30 mouse cellular contexts compared by ENCODE assay signal in the genomic region with DNA sequence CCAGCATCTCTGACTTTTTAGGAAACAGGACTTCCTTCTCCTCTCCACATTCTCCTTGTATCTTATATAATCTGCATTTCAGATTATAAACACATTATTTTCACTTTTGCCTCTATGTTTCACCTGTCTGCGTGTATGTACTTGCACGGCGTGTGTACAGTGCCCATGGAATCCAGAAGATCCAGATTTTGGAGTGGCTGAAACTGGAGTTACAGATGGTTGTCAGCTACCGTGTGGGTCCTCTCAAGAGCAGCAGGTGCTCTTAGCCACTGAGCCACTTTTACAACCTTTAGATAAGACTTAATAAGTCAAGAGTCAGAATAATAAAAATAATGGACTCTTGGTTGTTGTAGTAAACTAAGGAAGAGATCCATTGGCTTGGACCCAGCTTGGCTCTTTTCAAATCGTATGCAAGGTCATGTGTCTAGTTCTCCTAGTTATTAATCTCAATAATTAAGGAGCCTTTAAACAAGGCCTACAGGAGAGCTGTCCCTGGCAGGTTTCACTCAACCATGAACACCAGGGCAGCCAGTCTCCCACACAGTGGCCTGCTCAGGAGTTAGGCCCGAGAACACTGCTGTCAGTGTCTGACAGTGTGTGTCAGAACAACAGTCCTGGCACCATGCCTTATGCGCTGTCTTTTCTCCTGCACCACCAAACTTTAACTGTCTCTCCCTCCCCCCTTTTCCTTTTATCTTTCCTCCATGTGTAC. TPM values are rescaled to one million over a fixed set of nuclear protein-coding genes. Genes with fewer than 3 reads are reported as not detected.
DNase-seq lines count a peak whose midpoint lies in the region; ATAC-seq and TF ChIP-seq lines count a peak whose summit lies in the region.
"Had no signal": no experiment of that assay in that cellular context is flagged by ENCODE, and none has a peak within 500 bp of the region (broad histone marks: within the 10 kb centered on the region; RNA-seq: fewer than 3 reads in every experiment).

No protein-coding gene starts in this region.

- H3K27ac ChIP-seq in embryonic facial prominence, embryonic 13.5 days, result peak overlapping the region; percentile 33; the same call in 1 of the 2 replicates
- no peak overlapping the region for H3K27ac ChIP-seq in embryonic facial prominence, embryonic 10.5 days (replicated peaks)
- H3K27ac ChIP-seq in kidney, postnatal 0 days, result no peak overlapping the region
- H3K27ac ChIP-seq: gastrocnemius, adult 2 months; heart, embryonic 13.5 days; hindbrain, embryonic 14.5 days; layer of hippocampus, adult 2 months; liver, embryonic 13.5 days; midbrain, embryonic 10.5 days; midbrain, embryonic 15.5 days; neural tube, embryonic 15.5 days had no signal

- TF ChIP-seq CTCF in kidney, postnatal 0 days (IDR thresholded peaks at IDR 0.05; ENCODE audit: low read depth), result no peak

- H3K27me3 ChIP-seq in embryonic facial prominence, embryonic 13.5 days, result no peaks in the 10 kb centered on the region
- no peaks in the 10 kb centered on the region for H3K27me3 ChIP-seq in embryonic facial prominence, embryonic 10.5 days (replicated peaks; ENCODE audit: low read depth, poor library complexity, severe bottlenecking)
- no peaks in the 10 kb centered on the region for H3K27me3 ChIP-seq in kidney, postnatal 0 days (ENCODE audit: insufficient read depth, low read length)
- H3K27me3 ChIP-seq: heart, embryonic 13.5 days; liver, embryonic 13.5 days; midbrain, embryonic 15.5 days; neural tube, embryonic 15.5 days had no signal

- WGBS in embryonic facial prominence, embryonic 13.5 days, result 85% methylated on average over 7 of the region's 7 CpGs
- WGBS in embryonic facial prominence, embryonic 10.5 days, result 94% methylated on average over 7 of the region's 7 CpGs
- 57% methylated on average over 7 of the region's 7 CpGs for WGBS in kidney, postnatal 0 days

- ATAC-seq in embryonic facial prominence, embryonic 13.5 days (ENCODE audit: insufficient number of reproducible peaks, insufficient read depth, low FRiP score, low TSS enrichment, low read depth), result no peak
- ATAC-seq in kidney, postnatal 0 days (replicated peaks; ENCODE audit: low FRiP score, low read depth), result 0 out of 2 replicates have a peak, but pooled peaks have one; percentile 49
- ATAC-seq: forebrain, embryonic 16.5 days; midbrain, embryonic 15.5 days had no signal

- no peak overlapping the region for H3K4me3 ChIP-seq in embryonic facial prominence, embryonic 13.5 days
- H3K4me3 ChIP-seq in embryonic facial prominence, embryonic 10.5 days, result no peak overlapping the region
- H3K4me3 ChIP-seq in kidney, postnatal 0 days (replicated peaks; ENCODE audit: low read depth, low read length), result no peak overlapping the region
- H3K4me3 ChIP-seq: erythroblast, embryonic 14.5 days; gastrocnemius, adult 2 months; heart, embryonic 13.5 days; layer of hippocampus, adult 2 months; liver, embryonic 13.5 days; midbrain, embryonic 10.5 days; midbrain, embryonic 15.5 days; neural tube, embryonic 15.5 days had no signal

- H3K36me3 ChIP-seq in embryonic facial prominence, embryonic 13.5 days, result peaks cover 94% of the 10 kb centered on the region
- H3K36me3 ChIP-seq in embryonic facial prominence, embryonic 10.5 days (replicated peaks), result peaks cover 99% of the 10 kb centered on the region
- peaks cover 52% of the 10 kb centered on the region for H3K36me3 ChIP-seq in kidney, postnatal 0 days (ENCODE audit: insufficient read depth, low read length)

- H3K4me1 ChIP-seq in embryonic facial prominence, embryonic 13.5 days, result 0 out of 2 replicates have a peak, but pooled peaks cover under 1% of the 10 kb centered on the region
- H3K4me1 ChIP-seq in embryonic facial prominence, embryonic 10.5 days, result no peaks in the 10 kb centered on the region
- no peaks in the 10 kb centered on the region for H3K4me1 ChIP-seq in kidney, postnatal 0 days (replicated peaks; ENCODE audit: insufficient read depth, low read length)
- H3K4me1 ChIP-seq: midbrain, embryonic 10.5 days; midbrain, embryonic 15.5 days; neural tube, embryonic 15.5 days had no signal

- no peak overlapping the region for H3K9ac ChIP-seq in embryonic facial prominence, embryonic 13.5 days
- H3K9ac ChIP-seq in kidney, postnatal 0 days (ENCODE audit: low read depth, low read length), result no peak overlapping the region
- H3K9ac ChIP-seq: heart, embryonic 13.5 days; hindbrain, embryonic 14.5 days; liver, embryonic 13.5 days; midbrain, embryonic 15.5 days; neural tube, embryonic 15.5 days had no signal

- DNase-seq in embryonic facial prominence, embryonic 10.5 days (ENCODE audit: low spot score), result no peak
- DNase-seq in kidney, postnatal 0 days (ENCODE audit: low spot score), result no peak
- no peak for DNase-seq in kidney, adult 9 months
- peak; percentile 33 for DNase-seq in lung, postnatal 36 days
- DNase-seq in lung, postnatal 14 days, result no peak
- no peak for DNase-seq in layer of hippocampus, postnatal 14 days (ENCODE audit: low spot score in 2 of 2)
- DNase-seq: adrenal gland, adult 8-10 months; cerebellum, adult 11 months; cerebellum, adult 9-10 months; cerebellum, postnatal 36 days; gastrocnemius, adult 2 months; gastrocnemius, postnatal 36 days; heart, adult 18-20 months; heart, postnatal 10 days; liver, embryonic 13.5 days; retina, postnatal 1 day; right cerebral cortex, postnatal 25 days; spleen, adult 18-20 months; thymus, adult 18-20 months; thymus, postnatal 25 days had no signal

- H3K9me3 ChIP-seq in embryonic facial prominence, embryonic 13.5 days, result no peaks in the 10 kb centered on the region
- no peaks in the 10 kb centered on the region for H3K9me3 ChIP-seq in embryonic facial prominence, embryonic 10.5 days
- no peaks in the 10 kb centered on the region for H3K9me3 ChIP-seq in kidney, postnatal 0 days (replicated peaks; ENCODE audit: low read length)
- H3K9me3 ChIP-seq: G1E; heart, embryonic 13.5 days; liver, embryonic 13.5 days; midbrain, embryonic 10.5 days; midbrain, embryonic 15.5 days; neural tube, embryonic 15.5 days had no signal

- no peak overlapping the region for H3K4me2 ChIP-seq in embryonic facial prominence, embryonic 13.5 days
- H3K4me2 ChIP-seq in kidney, postnatal 0 days (ENCODE audit: low read length), result no peak overlapping the region
- H3K4me2 ChIP-seq: heart, embryonic 13.5 days; hindbrain, embryonic 14.5 days; liver, embryonic 13.5 days; midbrain, embryonic 15.5 days; neural tube, embryonic 15.5 days had no signal

RNA-seq across cellular contexts. Expression of a gene that starts 8.6 kb away (rescaled TPM):
- polyA plus RNA-seq in embryonic facial prominence, embryonic 13.5 days (2015; fragmentation: Nextera tagmentation; extraction: Ambion mirVana), result 19.6 and 19.8 TPM in 2 replicates
- polyA plus RNA-seq in embryonic facial prominence, embryonic 10.5 days (2016; fragmentation: Nextera tagmentation; extraction: Ambion mirVana), result 11.9 and 14.0 TPM in 2 replicates
- polyA plus RNA-seq in kidney, postnatal 0 days (2015; fragmentation: Nextera tagmentation; extraction: Ambion mirVana), result 10.2 and 10.9 TPM in 2 replicates
- 10 to 100 TPM; 18.0 to 18.2 TPM for total RNA-seq in layer of hippocampus, postnatal 14 days (2021)
